8 mouse cellular contexts compared by ENCODE assay signal in the genomic region with DNA sequence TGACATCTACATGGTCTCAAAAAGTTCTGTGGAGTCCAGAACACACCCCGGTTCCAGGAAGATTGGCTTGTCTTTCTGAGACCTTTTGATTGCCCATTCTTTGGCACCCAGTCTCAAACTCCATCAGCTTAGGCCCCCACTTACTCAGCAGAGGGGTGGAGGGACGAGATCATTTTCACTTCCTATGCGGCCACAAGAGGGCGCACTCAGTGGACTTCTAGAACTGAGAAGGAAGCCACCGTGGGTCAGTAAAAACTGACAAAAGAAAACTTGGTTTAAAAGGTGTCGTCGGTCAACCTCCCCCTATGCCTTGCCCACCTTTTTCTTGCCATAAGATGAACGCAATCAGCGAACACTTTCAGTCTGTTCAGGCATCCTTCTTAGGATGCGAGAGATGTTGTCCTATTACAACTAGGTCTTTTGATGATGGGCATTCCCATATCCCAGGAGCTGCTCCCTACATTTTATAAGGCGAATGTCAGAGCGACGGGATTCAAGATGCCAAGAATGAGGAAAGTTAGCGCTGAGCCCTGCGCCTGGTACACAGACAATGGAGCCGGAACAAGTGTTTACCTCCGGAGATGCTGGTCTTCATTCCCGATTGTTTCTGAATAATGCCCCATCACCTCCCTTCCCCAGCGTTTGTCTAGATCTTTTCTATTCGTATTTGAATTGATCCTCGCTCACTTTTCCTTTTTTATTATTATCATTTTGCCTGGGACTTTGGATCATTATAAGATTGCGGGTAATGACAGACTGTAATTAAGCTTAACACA. TPM values are rescaled to one million over a fixed set of nuclear protein-coding genes. Genes with fewer than 3 reads are reported as not detected.
DNase-seq lines count a peak whose midpoint lies in the region; ATAC-seq and TF ChIP-seq lines count a peak whose summit lies in the region.

No protein-coding gene starts in this region.

- no peak for TF ChIP-seq POLR2A in myocyte (IDR thresholded peaks at IDR 0.05; ENCODE audit: insufficient read length, low read depth)
- no peak for TF ChIP-seq POLR2A in testis, adult 2 months (IDR thresholded peaks at IDR 0.05; ENCODE audit: control insufficient read depth, low read depth, low read length)

- H3K4me2 ChIP-seq in embryonic facial prominence, embryonic 13.5 days, result peak overlapping the region; percentile 58
- H3K4me2 ChIP-seq in kidney, embryonic 15.5 days, result peak overlapping the region; percentile 59
- peak overlapping the region; percentile 33 for H3K4me2 ChIP-seq in limb, embryonic 15.5 days
- peak overlapping the region; percentile 74 for H3K4me2 ChIP-seq in myocyte (ENCODE audit: low read depth)

- H3K4me1 ChIP-seq in embryonic facial prominence, embryonic 13.5 days, result peaks cover 11% of the 10 kb centered on the region; the same call in 1 of the 2 replicates
- H3K4me1 ChIP-seq in heart, embryonic 10.5 days, result 0 out of 2 replicates have a peak, but pooled peaks cover 4% of the 10 kb centered on the region
- H3K4me1 ChIP-seq in kidney, embryonic 15.5 days, result peaks cover 11% of the 10 kb centered on the region
- peaks cover 11% of the 10 kb centered on the region; the same call in 1 of the 2 replicates for H3K4me1 ChIP-seq in limb, embryonic 15.5 days
- H3K4me1 ChIP-seq in testis, adult 2 months (ENCODE audit: control insufficient read depth, insufficient read depth, low read length), result peaks cover 14% of the 10 kb centered on the region

- no peaks in the 10 kb centered on the region for H3K9me3 ChIP-seq in embryonic facial prominence, embryonic 13.5 days
- peaks cover 6% of the 10 kb centered on the region for H3K9me3 ChIP-seq in heart, embryonic 10.5 days
- 0 out of 2 replicates have a peak, but pooled peaks cover 3% of the 10 kb centered on the region for H3K9me3 ChIP-seq in kidney, embryonic 15.5 days (replicated peaks)
- no peaks in the 10 kb centered on the region for H3K9me3 ChIP-seq in limb, embryonic 15.5 days

- no peaks in the 10 kb centered on the region for H3K79me2 ChIP-seq in myocyte (ENCODE audit: control insufficient read depth, insufficient read depth)

- WGBS in embryonic facial prominence, embryonic 13.5 days, result 22% methylated on average over 22 of the region's 22 CpGs
- 34% methylated on average over 22 of the region's 22 CpGs for WGBS in heart, embryonic 10.5 days
- WGBS in kidney, embryonic 15.5 days, result 29% methylated on average over 22 of the region's 22 CpGs
- 27% methylated on average over 22 of the region's 22 CpGs for WGBS in limb, embryonic 15.5 days

- H3K27ac ChIP-seq in embryonic facial prominence, embryonic 13.5 days, result no peak overlapping the region
- no peak overlapping the region for H3K27ac ChIP-seq in heart, embryonic 10.5 days
- H3K27ac ChIP-seq in kidney, embryonic 15.5 days, result no peak overlapping the region
- no peak overlapping the region for H3K27ac ChIP-seq in limb, embryonic 15.5 days
- H3K27ac ChIP-seq in testis, adult 2 months (ENCODE audit: control insufficient read depth, insufficient read depth, low read depth, low read length), result no peak overlapping the region

- no peak overlapping the region for H3ac ChIP-seq in myocyte (ENCODE audit: control insufficient read depth, insufficient read length)

- peak; percentile 62 to 64 for DNase-seq in B cell, adult 2 months
- DNase-seq in adrenal gland, postnatal 4 days (ENCODE audit: low spot score in 2 of 2), result peak; percentile 22 to 25
- no peak for DNase-seq in heart, embryonic 10.5 days (ENCODE audit: low spot score)

- ATAC-seq in embryonic facial prominence, embryonic 13.5 days (ENCODE audit: insufficient number of reproducible peaks, insufficient read depth, low FRiP score, low TSS enrichment, low read depth), result no peak
- no peak for ATAC-seq in kidney, embryonic 15.5 days (replicated peaks; ENCODE audit: low FRiP score)
- ATAC-seq in limb, embryonic 15.5 days (ENCODE audit: insufficient number of reproducible peaks, low FRiP score, low TSS enrichment, low read depth), result no peak

- peaks cover 31% of the 10 kb centered on the region for H3K27me3 ChIP-seq in embryonic facial prominence, embryonic 13.5 days
- H3K27me3 ChIP-seq in heart, embryonic 10.5 days (ENCODE audit: insufficient read depth, poor library complexity, severe bottlenecking), result peaks cover 11% of the 10 kb centered on the region
- H3K27me3 ChIP-seq in kidney, embryonic 15.5 days, result peaks cover 19% of the 10 kb centered on the region
- peaks cover 5% of the 10 kb centered on the region; the same call in 1 of the 2 replicates for H3K27me3 ChIP-seq in limb, embryonic 15.5 days
- H3K27me3 ChIP-seq in myocyte (ENCODE audit: control insufficient read depth, insufficient read depth, insufficient read length), result no peaks in the 10 kb centered on the region
- no peaks in the 10 kb centered on the region for H3K27me3 ChIP-seq in testis, adult 2 months (ENCODE audit: control insufficient read depth, insufficient read depth, low read length)

- H3K36me3 ChIP-seq in embryonic facial prominence, embryonic 13.5 days, result no peaks in the 10 kb centered on the region
- H3K36me3 ChIP-seq in heart, embryonic 10.5 days, result 0 out of 2 replicates have a peak, but pooled peaks cover 2% of the 10 kb centered on the region
- no peaks in the 10 kb centered on the region for H3K36me3 ChIP-seq in kidney, embryonic 15.5 days
- no peaks in the 10 kb centered on the region for H3K36me3 ChIP-seq in limb, embryonic 15.5 days
- no peaks in the 10 kb centered on the region for H3K36me3 ChIP-seq in myocyte (ENCODE audit: control insufficient read depth, insufficient read depth)
- H3K36me3 ChIP-seq in testis, adult 2 months (ENCODE audit: control insufficient read depth, insufficient read depth, low read length), result no peaks in the 10 kb centered on the region

- TF ChIP-seq CTCF in testis, adult 2 months (IDR thresholded peaks at IDR 0.05; ENCODE audit: control insufficient read depth, insufficient read depth, insufficient replicate concordance, low read depth, low read length), result peak; percentile 61; the same call in 1 of the 2 replicates

- peak overlapping the region; percentile 36 for H3K4me3 ChIP-seq in embryonic facial prominence, embryonic 13.5 days
- H3K4me3 ChIP-seq in heart, embryonic 10.5 days, result peak overlapping the region; percentile 53
- H3K4me3 ChIP-seq in kidney, embryonic 15.5 days (replicated peaks), result peak overlapping the region; percentile 32
- H3K4me3 ChIP-seq in limb, embryonic 15.5 days, result 0 out of 2 replicates have a peak overlapping the region, but pooled peaks have one; percentile 7
- H3K4me3 ChIP-seq in myocyte, result peak overlapping the region; percentile 1
- peak overlapping the region; percentile 38 for H3K4me3 ChIP-seq in testis, adult 2 months (ENCODE audit: control insufficient read depth, low read depth, low read length)

- H3K9ac ChIP-seq in embryonic facial prominence, embryonic 13.5 days, result no peak overlapping the region
- H3K9ac ChIP-seq in kidney, embryonic 15.5 days, result no peak overlapping the region
- H3K9ac ChIP-seq in limb, embryonic 15.5 days, result no peak overlapping the region

TF ChIP-seq in myocyte, 11 proteins besides CTCF, POLR2A, EP300 and RAD21:
- TF ChIP-seq TCF3 (IDR thresholded peaks at IDR 0.05; ENCODE audit: insufficient read length, low read depth) (no peak), USF1 (IDR thresholded peaks at IDR 0.05; ENCODE audit: low read depth) (no peak), MYOD1 (IDR thresholded peaks at IDR 0.05; ENCODE audit: control insufficient read depth in 1 of 3, insufficient read length in 2 of 3, low read depth in 2 of 3) (no peak), REST (IDR thresholded peaks at IDR 0.05; ENCODE audit: insufficient read depth, insufficient read length) (no peak), MAX (IDR thresholded peaks at IDR 0.05; ENCODE audit: low read depth) (no peak), SRF (IDR thresholded peaks at IDR 0.05; ENCODE audit: control insufficient read depth, insufficient read length, low read depth) (no peak), MYOG (IDR thresholded peaks at IDR 0.05; ENCODE audit: control insufficient read depth in 1 of 3, insufficient read depth in 1 of 3, insufficient read length in 2 of 3, low read depth in 2 of 3) (no peak), E2F4 (IDR thresholded peaks at IDR 0.05; ENCODE audit: insufficient read depth) (no peak), CEBPB (IDR thresholded peaks at IDR 0.05; ENCODE audit: insufficient read depth, poor library complexity, severe bottlenecking) (no peak)

RNA-seq across cellular contexts. Expression of a gene that starts 44.1 kb away (rescaled TPM):
- total RNA-seq in adrenal gland, postnatal 4 days (2021), result 1 to 10 TPM; 7.9 to 8.2 TPM
- polyA plus RNA-seq in embryonic facial prominence, embryonic 13.5 days (2015; fragmentation: Nextera tagmentation; extraction: Ambion mirVana), result 2.5 and 2.9 TPM in 2 replicates
- 1.5 and 2.5 TPM in 2 replicates for polyA plus RNA-seq in heart, embryonic 10.5 days (2016; fragmentation: Nextera tagmentation; extraction: Ambion mirVana)
- 3.0 and 3.4 TPM in 2 replicates for polyA plus RNA-seq in kidney, embryonic 15.5 days (2015; fragmentation: Nextera tagmentation; extraction: Ambion mirVana)
- polyA plus RNA-seq in limb, embryonic 15.5 days (2015; fragmentation: Nextera tagmentation; extraction: Ambion mirVana), result 2.8 and 3.3 TPM in 2 replicates
- polyA plus RNA-seq in myocyte (2012; fragmentation: generic; extraction: Trizol), result not detected
- polyA plus RNA-seq in testis, adult 2 months (2012; rRNA removed), result 0.45 and 0.52 TPM in 2 replicates

RNA-seq across cellular contexts. Expression of a gene that starts 50.8 kb away (rescaled TPM):
- total RNA-seq in adrenal gland, postnatal 4 days (2021), result 1 to 10 TPM; 3.7 to 4.4 TPM
- 6.3 and 6.6 TPM in 2 replicates for polyA plus RNA-seq in embryonic facial prominence, embryonic 13.5 days (2015; fragmentation: Nextera tagmentation; extraction: Ambion mirVana)
- 3.6 and 4.2 TPM in 2 replicates for polyA plus RNA-seq in heart, embryonic 10.5 days (2016; fragmentation: Nextera tagmentation; extraction: Ambion mirVana)
- 3.5 and 4.6 TPM in 2 replicates for polyA plus RNA-seq in kidney, embryonic 15.5 days (2015; fragmentation: Nextera tagmentation; extraction: Ambion mirVana)
- polyA plus RNA-seq in limb, embryonic 15.5 days (2015; fragmentation: Nextera tagmentation; extraction: Ambion mirVana), result 2.9 and 3.2 TPM in 2 replicates
- polyA plus RNA-seq in myocyte (2012; fragmentation: generic; extraction: Trizol), result 0.01 TPM
- 0.54 and 1.0 TPM in 2 replicates for polyA plus RNA-seq in testis, adult 2 months (2012; rRNA removed)

Comparison
In these comparisons a context has a peak if more than half of its experiments do, and no peak if none do; other contexts are left out.
1. H3K4me3 ChIP-seq: peak in every context shown above with its lines; median percentile 53 in heart, embryonic 10.5 days; 38 in testis, adult 2 months; 36 in embryonic facial prominence, embryonic 13.5 days; 32 in kidney, embryonic 15.5 days; 7 in limb, embryonic 15.5 days; 1 in myocyte.